Mouse (Mus musculus): ENCODE measurements around the gene Arhgap4. TPM values are rescaled to one million over a fixed set of nuclear protein-coding genes. Genes with fewer than 3 reads are reported as not detected.
A peak's percentile ranks its signal among the peaks of the same experiment; 100 is the strongest.

Gene Arhgap4
- total and polyA plus RNA-seq, 3 experiments = 1.7 to 5.0 (median 2.1) TPM

- Histone ChIP-seq H3K36me3 (replicated peaks) (peaks cover 23% of the 10 kb centered on the region), H3K4me1 (ENCODE audit: insufficient read depth, low read depth, low read length) (peaks cover 35% of the 10 kb centered on the region), H3K4me3 (ENCODE audit: low read depth, low read length) (no peak overlapping the region; the same call in 1 of the 2 replicates), H3K9me3 (replicated peaks) (no peaks in the 10 kb centered on the region), H3K27me3 (ENCODE audit: insufficient read depth, low read length) (no peaks in the 10 kb centered on the region)
- DNase-seq (ENCODE audit: low spot score) = no peak
- no peak for ATAC-seq (ENCODE audit: extremely low read depth, insufficient number of reproducible peaks, low FRiP score, poor library complexity, severe bottlenecking)
- no peak for TF ChIP-seq GATA2 (IDR thresholded peaks at IDR 0.05; ENCODE audit: borderline replicate concordance, low read depth, low read length)
- no peak for TF ChIP-seq TAL1 (conservative IDR thresholded peaks at IDR 0.05; ENCODE audit: low read depth, low read length)
- no peak for TF ChIP-seq POLR2AphosphoS5 (IDR thresholded peaks at IDR 0.05; ENCODE audit: insufficient replicate concordance, low read depth, low read length)
- no peak for TF ChIP-seq CTCF (IDR thresholded peaks at IDR 0.05; ENCODE audit: low read depth, low read length)
- TF ChIP-seq GATA1 (IDR thresholded peaks at IDR 0.05; ENCODE audit: borderline replicate concordance, low read length) = no peak
Measured at GRCm38 (mm10) chrX:73911156-73911555, 10.5 kb downstream of the Arhgap4 start.

GRCm38 (mm10) chrX:73910451-73910850 is 11.2 kb downstream of the Arhgap4 start:
- DNase-seq (ENCODE audit: low spot score) (no peak), ATAC-seq (ENCODE audit: extremely low read depth, insufficient number of reproducible peaks, low FRiP score, poor library complexity, severe bottlenecking) (no peak)
- H3K4me3 ChIP-seq (ENCODE audit: low read depth, low read length) = no peak overlapping the region
- TF ChIP-seq POLR2AphosphoS5 (IDR thresholded peaks at IDR 0.05; ENCODE audit: insufficient replicate concordance, low read depth, low read length) (no peak), CTCF (IDR thresholded peaks at IDR 0.05; ENCODE audit: low read depth, low read length) (no peak), GATA1 (IDR thresholded peaks at IDR 0.05; ENCODE audit: borderline replicate concordance, low read length) (no peak)
- peaks cover 25% of the 10 kb centered on the region for H3K36me3 ChIP-seq (replicated peaks)
- no peaks in the 10 kb centered on the region for H3K27me3 ChIP-seq (ENCODE audit: insufficient read depth, low read length)
- peaks cover 30% of the 10 kb centered on the region for H3K4me1 ChIP-seq (ENCODE audit: insufficient read depth, low read depth, low read length)
- no peaks in the 10 kb centered on the region for H3K9me3 ChIP-seq (replicated peaks)

- H3K36me3 ChIP-seq (replicated peaks) = peaks cover 29% of the 10 kb centered on the region
- H3K4me1 ChIP-seq (ENCODE audit: insufficient read depth, low read depth, low read length) = peaks cover 29% of the 10 kb centered on the region
- TF ChIP-seq POLR2AphosphoS5 (IDR thresholded peaks at IDR 0.05; ENCODE audit: insufficient replicate concordance, low read depth, low read length) = no peak
- TF ChIP-seq TAL1 (conservative IDR thresholded peaks at IDR 0.05; ENCODE audit: low read depth, low read length) = peak; percentile 19; the same call in 1 of the 2 replicates
- H3K4me3 ChIP-seq (ENCODE audit: low read depth, low read length) = no peak overlapping the region
- DNase-seq (ENCODE audit: low spot score) = no peak
- H3K9me3 ChIP-seq (replicated peaks) = no peaks in the 10 kb centered on the region
- H3K27me3 ChIP-seq (ENCODE audit: insufficient read depth, low read length) = no peaks in the 10 kb centered on the region
- ATAC-seq (ENCODE audit: extremely low read depth, insufficient number of reproducible peaks, low FRiP score, poor library complexity, severe bottlenecking) = no peak
Measured at GRCm38 (mm10) chrX:73910049-73910448, 11.6 kb downstream of the Arhgap4 start.

- no peaks in the 10 kb centered on the region for H3K9me3 ChIP-seq (replicated peaks)
- DNase-seq (ENCODE audit: low spot score) (no peak), ATAC-seq (ENCODE audit: extremely low read depth, insufficient number of reproducible peaks, low FRiP score, poor library complexity, severe bottlenecking) (no peak)
- no peak overlapping the region for H3K4me3 ChIP-seq (ENCODE audit: low read depth, low read length)
- no peaks in the 10 kb centered on the region for H3K36me3 ChIP-seq (replicated peaks)
- TF ChIP-seq TAL1 (conservative IDR thresholded peaks at IDR 0.05; ENCODE audit: low read depth, low read length) (no peak), GATA2 (IDR thresholded peaks at IDR 0.05; ENCODE audit: borderline replicate concordance, low read depth, low read length) (no peak), GATA1 (IDR thresholded peaks at IDR 0.05; ENCODE audit: borderline replicate concordance, low read length) (no peak), CTCF (IDR thresholded peaks at IDR 0.05; ENCODE audit: low read depth, low read length) (no peak), POLR2AphosphoS5 (IDR thresholded peaks at IDR 0.05; ENCODE audit: insufficient replicate concordance, low read depth, low read length) (no peak)
- no peaks in the 10 kb centered on the region for H3K4me1 ChIP-seq (ENCODE audit: insufficient read depth, low read depth, low read length)
- H3K27me3 ChIP-seq (ENCODE audit: insufficient read depth, low read length) = no peaks in the 10 kb centered on the region
Measured at GRCm38 (mm10) chrX:73897959-73898358, 23.7 kb downstream of the Arhgap4 start.

GRCm38 (mm10) chrX:73895719-73896118 is 26.0 kb downstream of the Arhgap4 start, which contains the start of gene L1cam:
Gene L1cam (minus strand): TSS chrX:73896105.
- TF ChIP-seq GATA1 (IDR thresholded peaks at IDR 0.05; ENCODE audit: borderline replicate concordance, low read length) (no peak), GATA2 (IDR thresholded peaks at IDR 0.05; ENCODE audit: borderline replicate concordance, low read depth, low read length) (no peak), POLR2AphosphoS5 (IDR thresholded peaks at IDR 0.05; ENCODE audit: insufficient replicate concordance, low read depth, low read length) (no peak), CTCF (IDR thresholded peaks at IDR 0.05; ENCODE audit: low read depth, low read length) (no peak), TAL1 (conservative IDR thresholded peaks at IDR 0.05; ENCODE audit: low read depth, low read length) (no peak)
- H3K27me3 ChIP-seq (ENCODE audit: insufficient read depth, low read length) = peaks cover 6% of the 10 kb centered on the region; the same call in 1 of the 2 replicates
- H3K36me3 ChIP-seq (replicated peaks) = no peaks in the 10 kb centered on the region
- no peak for DNase-seq (ENCODE audit: low spot score)
- no peak within 1 kb of the TSS for H3K4me3 ChIP-seq (ENCODE audit: low read depth, low read length)
- H3K9me3 ChIP-seq (replicated peaks) = no peaks in the 10 kb centered on the region
- no peak for ATAC-seq (ENCODE audit: extremely low read depth, insufficient number of reproducible peaks, low FRiP score, poor library complexity, severe bottlenecking)
- no peaks in the 10 kb centered on the region for H3K4me1 ChIP-seq (ENCODE audit: insufficient read depth, low read depth, low read length)

- no peak for DNase-seq (ENCODE audit: low spot score)
- no peak for ATAC-seq (ENCODE audit: extremely low read depth, insufficient number of reproducible peaks, low FRiP score, poor library complexity, severe bottlenecking)
- Histone ChIP-seq H3K27me3 (ENCODE audit: insufficient read depth, low read length) (peaks cover 6% of the 10 kb centered on the region; the same call in 1 of the 2 replicates), H3K9me3 (replicated peaks) (no peaks in the 10 kb centered on the region), H3K4me1 (ENCODE audit: insufficient read depth, low read depth, low read length) (no peaks in the 10 kb centered on the region), H3K4me3 (ENCODE audit: low read depth, low read length) (no peak overlapping the region), H3K36me3 (replicated peaks) (no peaks in the 10 kb centered on the region)
- TF ChIP-seq GATA2 (IDR thresholded peaks at IDR 0.05; ENCODE audit: borderline replicate concordance, low read depth, low read length) = no peak
- no peak for TF ChIP-seq POLR2AphosphoS5 (IDR thresholded peaks at IDR 0.05; ENCODE audit: insufficient replicate concordance, low read depth, low read length)
- TF ChIP-seq CTCF (IDR thresholded peaks at IDR 0.05; ENCODE audit: low read depth, low read length) = no peak
- no peak for TF ChIP-seq TAL1 (conservative IDR thresholded peaks at IDR 0.05; ENCODE audit: low read depth, low read length)
- TF ChIP-seq GATA1 (IDR thresholded peaks at IDR 0.05; ENCODE audit: borderline replicate concordance, low read length) = no peak
Measured at GRCm38 (mm10) chrX:73892833-73893232, 28.8 kb downstream of the Arhgap4 start.
